Mouse (Mus musculus): ENCODE results near the gene Kdsr. TPM values are rescaled to one million over a fixed set of nuclear protein-coding genes. Genes with fewer than 3 reads are reported as not detected.
A peak's percentile ranks its signal among the peaks of the same experiment; 100 is the strongest.

Gene Kdsr
- polyA plus RNA-seq, 1 experiment from 2014 or later: 13.4 TPM

- Histone ChIP-seq H3K27me3 (replicated peaks; ENCODE audit: control insufficient read depth, insufficient read depth, low read length) (no peaks in the 10 kb centered on the region), H3K4me3 (ENCODE audit: low read depth, low read length) (no peak overlapping the region), H3K4me2 (ENCODE audit: low read depth, low read length) (no peak overlapping the region), H3K9ac (ENCODE audit: low read depth, low read length) (no peak overlapping the region), H3K36me3 (ENCODE audit: control insufficient read depth, insufficient read depth, low read length) (peaks cover 66% of the 10 kb centered on the region), H3K27ac (replicated peaks; ENCODE audit: low read depth, low read length) (no peak overlapping the region), H3K4me1 (ENCODE audit: control insufficient read depth, insufficient read depth, low read length) (no peaks in the 10 kb centered on the region), H3K9me3 (ENCODE audit: control insufficient read depth, low read length) (no peaks in the 10 kb centered on the region)
- no peak for DNase-seq (ENCODE audit: low spot score)
- no peak for ATAC-seq (ENCODE audit: low read depth)
Observed at GRCm38 (mm10) chr1:106768773-106769172, 9.2 kb upstream of the Kdsr start.

GRCm38 (mm10) chr1:106765771-106766170 is 6.2 kb upstream of the Kdsr start:
- Histone ChIP-seq H3K4me1 (ENCODE audit: control insufficient read depth, insufficient read depth, low read length) (no peaks in the 10 kb centered on the region), H3K36me3 (ENCODE audit: control insufficient read depth, insufficient read depth, low read length) (peaks cover 48% of the 10 kb centered on the region), H3K9ac (ENCODE audit: low read depth, low read length) (no peak overlapping the region), H3K27ac (replicated peaks; ENCODE audit: low read depth, low read length) (no peak overlapping the region), H3K9me3 (ENCODE audit: control insufficient read depth, low read length) (no peaks in the 10 kb centered on the region), H3K4me2 (ENCODE audit: low read depth, low read length) (no peak overlapping the region), H3K4me3 (ENCODE audit: low read depth, low read length) (no peak overlapping the region), H3K27me3 (replicated peaks; ENCODE audit: control insufficient read depth, insufficient read depth, low read length) (no peaks in the 10 kb centered on the region)
- DNase-seq (ENCODE audit: low spot score) (no peak), ATAC-seq (ENCODE audit: low read depth) (no peak)
- WGBS: 97% methylated on average over 8 of the region's 8 CpGs

GRCm38 (mm10) chr1:106764846-106765245 is 5.3 kb upstream of the Kdsr start:
- no peak for DNase-seq (ENCODE audit: low spot score)
- H3K27ac ChIP-seq (replicated peaks; ENCODE audit: low read depth, low read length): no peak overlapping the region
- peaks cover 39% of the 10 kb centered on the region for H3K36me3 ChIP-seq (ENCODE audit: control insufficient read depth, insufficient read depth, low read length)
- 88% methylated on average over 2 of the region's 2 CpGs for WGBS
- no peak overlapping the region for H3K9ac ChIP-seq (ENCODE audit: low read depth, low read length)
- no peak overlapping the region for H3K4me2 ChIP-seq (ENCODE audit: low read depth, low read length)
- H3K4me3 ChIP-seq (ENCODE audit: low read depth, low read length): no peak overlapping the region
- ATAC-seq (ENCODE audit: low read depth): no peak
- no peaks in the 10 kb centered on the region for H3K27me3 ChIP-seq (replicated peaks; ENCODE audit: control insufficient read depth, insufficient read depth, low read length)
- no peaks in the 10 kb centered on the region for H3K9me3 ChIP-seq (ENCODE audit: control insufficient read depth, low read length)
- H3K4me1 ChIP-seq (ENCODE audit: control insufficient read depth, insufficient read depth, low read length): no peaks in the 10 kb centered on the region

- DNase-seq (ENCODE audit: low spot score) (no peak), ATAC-seq (ENCODE audit: low read depth) (no peak)
- Histone ChIP-seq H3K27me3 (replicated peaks; ENCODE audit: control insufficient read depth, insufficient read depth, low read length) (no peaks in the 10 kb centered on the region), H3K9ac (ENCODE audit: low read depth, low read length) (no peak overlapping the region), H3K4me1 (ENCODE audit: control insufficient read depth, insufficient read depth, low read length) (no peaks in the 10 kb centered on the region), H3K36me3 (ENCODE audit: control insufficient read depth, insufficient read depth, low read length) (peaks cover 38% of the 10 kb centered on the region), H3K9me3 (ENCODE audit: control insufficient read depth, low read length) (no peaks in the 10 kb centered on the region), H3K27ac (replicated peaks; ENCODE audit: low read depth, low read length) (no peak overlapping the region), H3K4me2 (ENCODE audit: low read depth, low read length) (no peak overlapping the region), H3K4me3 (ENCODE audit: low read depth, low read length) (no peak overlapping the region)
- WGBS: 91% methylated on average over 3 of the region's 3 CpGs
Observed at GRCm38 (mm10) chr1:106764281-106764680, 4.8 kb upstream of the Kdsr start.

GRCm38 (mm10) chr1:106760750-106761149 is 1.2 kb upstream of the Kdsr start:
- Histone ChIP-seq H3K9me3 (ENCODE audit: control insufficient read depth, low read length) (no peaks in the 10 kb centered on the region), H3K4me3 (ENCODE audit: low read depth, low read length) (no peak overlapping the region), H3K36me3 (ENCODE audit: control insufficient read depth, insufficient read depth, low read length) (peaks cover 7% of the 10 kb centered on the region), H3K27me3 (replicated peaks; ENCODE audit: control insufficient read depth, insufficient read depth, low read length) (no peaks in the 10 kb centered on the region), H3K27ac (replicated peaks; ENCODE audit: low read depth, low read length) (no peak overlapping the region), H3K4me2 (ENCODE audit: low read depth, low read length) (0 out of 2 replicates have a peak overlapping the region, but pooled peaks have one; percentile 93), H3K4me1 (ENCODE audit: control insufficient read depth, insufficient read depth, low read length) (peaks cover 8% of the 10 kb centered on the region; the same call in 1 of the 2 replicates), H3K9ac (ENCODE audit: low read depth, low read length) (no peak overlapping the region)
- 86% methylated on average over 3 of the region's 3 CpGs for WGBS
- ATAC-seq (ENCODE audit: low read depth) (no peak), DNase-seq (ENCODE audit: low spot score) (no peak)

- 3% methylated on average over 29 of the region's 34 CpGs for WGBS
- no peaks in the 10 kb centered on the region for H3K9me3 ChIP-seq (ENCODE audit: control insufficient read depth, low read length)
- DNase-seq (ENCODE audit: low spot score) (peak; percentile 40), ATAC-seq (ENCODE audit: low read depth) (peak; percentile 45; the same call in 1 of the 2 replicates)
- H3K9ac ChIP-seq (ENCODE audit: low read depth, low read length): peak overlapping the region; percentile 85
- H3K4me3 ChIP-seq (ENCODE audit: low read depth, low read length): peak overlapping the region; percentile 78
- H3K36me3 ChIP-seq (ENCODE audit: control insufficient read depth, insufficient read depth, low read length): 0 out of 2 replicates have a peak, but pooled peaks cover 5% of the 10 kb centered on the region
- peaks cover 8% of the 10 kb centered on the region; the same call in 1 of the 2 replicates for H3K4me1 ChIP-seq (ENCODE audit: control insufficient read depth, insufficient read depth, low read length)
- no peaks in the 10 kb centered on the region for H3K27me3 ChIP-seq (replicated peaks; ENCODE audit: control insufficient read depth, insufficient read depth, low read length)
- peak overlapping the region; percentile 75 for H3K27ac ChIP-seq (replicated peaks; ENCODE audit: low read depth, low read length)
- peak overlapping the region; percentile 93 for H3K4me2 ChIP-seq (ENCODE audit: low read depth, low read length)
Observed at GRCm38 (mm10) chr1:106758734-106759571, 574 bp downstream of the Kdsr start.

GRCm38 (mm10) chr1:106756633-106757032 is 2.9 kb downstream of the Kdsr start:
- ATAC-seq (ENCODE audit: low read depth) (no peak), DNase-seq (ENCODE audit: low spot score) (no peak)
- H3K9ac ChIP-seq (ENCODE audit: low read depth, low read length): no peak overlapping the region
- 0 out of 2 replicates have a peak, but pooled peaks cover 16% of the 10 kb centered on the region for H3K36me3 ChIP-seq (ENCODE audit: control insufficient read depth, insufficient read depth, low read length)
- 85% methylated on average over 4 of the region's 4 CpGs for WGBS
- H3K27ac ChIP-seq (replicated peaks; ENCODE audit: low read depth, low read length): no peak overlapping the region
- no peak overlapping the region for H3K4me2 ChIP-seq (ENCODE audit: low read depth, low read length)
- no peaks in the 10 kb centered on the region for H3K27me3 ChIP-seq (replicated peaks; ENCODE audit: control insufficient read depth, insufficient read depth, low read length)
- no peak overlapping the region for H3K4me3 ChIP-seq (ENCODE audit: low read depth, low read length)
- H3K4me1 ChIP-seq (ENCODE audit: control insufficient read depth, insufficient read depth, low read length): peaks cover 8% of the 10 kb centered on the region; the same call in 1 of the 2 replicates
- no peaks in the 10 kb centered on the region for H3K9me3 ChIP-seq (ENCODE audit: control insufficient read depth, low read length)

GRCm38 (mm10) chr1:106752013-106752412 is 7.5 kb downstream of the Kdsr start:
- Histone ChIP-seq H3K4me2 (ENCODE audit: low read depth, low read length) (no peak overlapping the region), H3K4me3 (ENCODE audit: low read depth, low read length) (no peak overlapping the region), H3K9me3 (ENCODE audit: control insufficient read depth, low read length) (no peaks in the 10 kb centered on the region), H3K27ac (replicated peaks; ENCODE audit: low read depth, low read length) (no peak overlapping the region), H3K4me1 (ENCODE audit: control insufficient read depth, insufficient read depth, low read length) (no peaks in the 10 kb centered on the region), H3K9ac (ENCODE audit: low read depth, low read length) (no peak overlapping the region), H3K36me3 (ENCODE audit: control insufficient read depth, insufficient read depth, low read length) (peaks cover 38% of the 10 kb centered on the region), H3K27me3 (replicated peaks; ENCODE audit: control insufficient read depth, insufficient read depth, low read length) (no peaks in the 10 kb centered on the region)
- no peak for DNase-seq (ENCODE audit: low spot score)
- ATAC-seq (ENCODE audit: low read depth): no peak
- WGBS: 93% methylated on average over 5 of the region's 5 CpGs

- Histone ChIP-seq H3K4me3 (ENCODE audit: low read depth, low read length) (no peak overlapping the region), H3K36me3 (ENCODE audit: control insufficient read depth, insufficient read depth, low read length) (peaks cover 51% of the 10 kb centered on the region), H3K27me3 (replicated peaks; ENCODE audit: control insufficient read depth, insufficient read depth, low read length) (no peaks in the 10 kb centered on the region), H3K27ac (replicated peaks; ENCODE audit: low read depth, low read length) (no peak overlapping the region), H3K4me2 (ENCODE audit: low read depth, low read length) (no peak overlapping the region), H3K4me1 (ENCODE audit: control insufficient read depth, insufficient read depth, low read length) (no peaks in the 10 kb centered on the region), H3K9me3 (ENCODE audit: control insufficient read depth, low read length) (no peaks in the 10 kb centered on the region), H3K9ac (ENCODE audit: low read depth, low read length) (no peak overlapping the region)
- DNase-seq (ENCODE audit: low spot score): no peak
- ATAC-seq (ENCODE audit: low read depth): no peak
- WGBS: 77% methylated on average over 1 of the region's 1 CpGs
Observed at GRCm38 (mm10) chr1:106750656-106751055, 8.9 kb downstream of the Kdsr start.

Measured in embryonic facial prominence, embryonic 14.5 days (tissue).